Mouse (Mus musculus): ENCODE results near the gene Tom1l2.

Gene Tom1l2

DNA sequence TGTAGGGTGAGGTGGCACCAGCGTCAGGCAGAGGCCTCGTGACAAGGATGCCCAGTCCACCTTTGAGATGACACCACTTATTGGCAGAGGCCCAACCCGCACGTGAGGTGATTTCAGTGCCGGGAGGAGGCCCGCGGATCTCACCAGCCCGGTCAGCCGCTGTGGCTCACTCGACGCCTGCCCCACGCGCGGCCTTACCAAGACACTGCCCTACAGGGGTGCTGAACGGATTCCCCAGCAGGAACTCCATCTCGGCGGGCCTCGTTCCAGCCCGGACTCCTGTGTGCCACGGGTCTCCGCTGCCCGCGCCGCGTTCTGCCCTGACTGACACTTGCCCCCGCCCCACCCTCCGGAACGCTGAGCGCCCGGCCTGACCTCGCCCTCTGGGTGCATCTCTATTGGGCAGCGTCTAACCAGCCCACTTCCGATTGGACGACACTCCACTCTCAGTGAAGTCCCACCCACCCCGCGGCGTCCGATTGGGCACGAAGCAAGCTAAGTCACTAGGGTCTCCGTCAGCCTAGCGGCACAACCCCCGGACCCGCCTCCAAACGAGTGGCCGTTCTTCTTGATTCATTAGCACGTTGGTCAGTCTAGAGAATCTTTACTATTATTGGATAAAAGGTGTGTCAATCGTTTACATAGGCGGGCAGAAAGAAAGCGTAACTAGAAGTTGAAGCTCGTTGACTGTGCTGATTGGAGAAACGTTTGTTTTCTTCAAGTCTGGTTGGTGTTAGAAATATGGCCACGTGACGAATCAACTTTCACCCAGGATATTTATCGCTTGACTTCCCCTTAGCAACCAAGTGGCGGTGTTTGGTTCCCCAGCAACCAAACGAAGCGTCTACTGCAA is at the start of gene Tom1l2, which contains the start of gene Drc3:
Gene Tom1l2 (minus strand): TSS at position 347 of the 853 bp plus-strand sequence.
Gene Drc3 (plus strand): TSS at position 771 of the 853 bp plus-strand sequence.
- peak; percentile 100 for DNase-seq (ENCODE audit: low read depth, low spot score)

GRCm38 (mm10) chr11:60397172-60397571 is 44.5 kb upstream of the Tom1l2 start:
- no peak for DNase-seq (ENCODE audit: low read depth, low spot score)

DNA sequence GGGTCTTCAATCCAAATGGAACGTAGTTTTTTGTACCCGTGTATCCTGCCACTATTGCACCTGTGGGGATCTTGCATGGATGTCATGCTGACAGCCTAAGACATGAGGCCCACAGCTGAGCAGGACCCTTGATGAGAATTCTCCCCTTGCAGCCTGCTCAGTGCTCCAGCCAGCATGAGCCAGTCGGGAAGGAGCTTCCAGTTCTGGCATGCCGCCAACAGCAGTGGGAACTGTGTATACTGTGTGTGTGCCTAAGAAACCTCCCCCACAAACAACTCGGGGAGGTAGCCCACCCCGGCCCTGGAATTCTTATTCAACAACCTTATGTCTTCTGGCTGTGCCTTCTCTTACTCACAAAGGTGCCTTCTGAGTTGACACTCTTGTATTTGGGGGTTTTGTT is 43.8 kb upstream of the Tom1l2 start:
- no peak for DNase-seq (ENCODE audit: low read depth, low spot score)

DNA sequence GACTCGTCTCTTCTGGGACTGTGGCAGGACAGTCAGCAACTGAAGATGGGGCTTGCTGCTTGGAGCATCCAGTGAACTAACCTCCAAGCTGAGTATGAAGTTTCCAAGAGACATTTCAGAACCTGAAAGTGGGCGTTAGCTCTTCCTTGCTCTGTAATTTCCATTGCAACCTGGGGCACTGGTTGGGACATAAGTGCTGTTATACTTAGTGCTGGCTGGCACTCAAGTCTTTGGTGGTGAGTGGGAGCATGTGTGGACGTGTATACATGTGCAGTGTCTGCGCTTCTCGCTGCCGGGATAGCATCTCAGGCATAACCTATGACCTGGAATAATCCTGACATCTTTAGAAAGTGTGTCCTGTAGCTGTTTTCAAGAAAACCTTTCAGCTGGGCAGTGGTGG is 38.6 kb upstream of the Tom1l2 start:
- no peak for DNase-seq (ENCODE audit: low read depth, low spot score)

DNA sequence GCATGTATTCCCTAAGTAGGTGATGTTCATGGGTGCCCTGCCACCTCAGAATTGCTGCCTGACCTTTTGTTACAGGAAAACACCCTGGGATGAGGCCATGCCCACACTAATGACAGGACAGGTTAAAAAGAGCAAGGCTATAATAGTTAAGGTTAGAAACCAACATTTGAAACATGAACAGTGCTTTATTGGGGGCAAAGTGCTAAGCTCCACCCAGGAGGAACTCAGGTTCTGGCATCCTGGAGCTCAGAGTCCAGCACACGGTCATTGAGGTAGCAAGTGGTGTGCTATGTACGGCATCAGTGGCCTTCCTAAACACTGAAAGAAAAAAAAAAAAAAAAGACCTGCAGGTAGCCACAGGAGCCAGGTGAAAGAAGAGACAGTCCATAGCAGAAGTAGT is 35.2 kb upstream of the Tom1l2 start:
- no peak for DNase-seq (ENCODE audit: low read depth, low spot score)

GRCm38 (mm10) chr11:60385946-60386345 is 33.2 kb upstream of the Tom1l2 start:
- no peak for DNase-seq (ENCODE audit: low read depth, low spot score)

DNA sequence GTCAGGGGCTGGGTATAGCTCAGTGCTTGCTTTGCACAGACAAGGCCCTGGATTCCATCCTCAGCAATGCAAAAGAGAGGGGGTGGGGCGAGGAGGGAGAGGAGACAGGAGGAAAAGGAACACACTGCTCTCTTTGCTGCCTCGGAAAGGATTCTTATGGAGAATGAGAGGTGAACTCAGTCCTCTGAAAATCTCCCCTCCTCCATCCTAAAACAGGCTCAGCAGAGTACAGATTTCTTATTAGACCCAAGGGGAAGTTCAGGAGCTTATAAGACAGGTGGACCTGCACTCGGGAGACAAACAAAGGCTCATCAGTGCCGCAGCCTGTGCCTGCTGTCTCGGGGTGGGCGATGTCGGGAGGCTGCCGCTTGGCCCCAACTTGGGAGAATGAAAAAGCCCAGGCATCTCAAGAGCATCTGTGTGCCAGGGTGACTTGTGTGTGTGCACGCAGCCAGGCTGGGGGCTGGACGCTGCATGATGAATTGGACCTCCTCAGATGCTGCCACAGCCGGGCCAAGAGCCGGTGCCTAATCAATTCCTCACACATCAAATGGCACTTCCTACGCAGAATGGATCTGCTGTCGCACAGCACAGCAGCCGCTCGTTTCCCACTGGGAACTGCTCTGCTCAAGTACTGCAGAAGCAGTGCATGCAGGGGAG is 32.2 kb upstream of the Tom1l2 start:
- DNase-seq (ENCODE audit: low read depth, low spot score): peak; percentile 40

DNA sequence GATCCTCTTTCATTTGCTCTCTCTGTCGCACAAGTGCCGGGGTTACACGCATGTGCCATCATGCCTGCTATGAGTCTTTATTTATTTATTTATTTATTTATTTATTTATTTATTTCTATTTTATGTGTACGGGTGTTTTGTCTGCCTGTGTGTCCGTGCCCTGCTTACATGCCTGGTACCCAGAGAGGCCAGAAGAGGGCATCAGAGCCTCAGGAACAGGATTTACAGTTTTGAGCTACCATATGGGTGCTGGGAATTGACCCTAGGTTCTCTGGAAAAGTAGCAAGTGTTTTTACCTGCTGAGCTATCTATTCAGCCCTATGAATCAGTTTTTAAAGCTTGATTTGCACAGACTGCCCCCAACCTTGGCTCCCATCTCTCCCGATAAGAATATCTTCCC is 30.8 kb upstream of the Tom1l2 start:
- no peak for DNase-seq (ENCODE audit: low read depth, low spot score)

- DNase-seq (ENCODE audit: low read depth, low spot score): no peak
Observed at GRCm38 (mm10) chr11:60374481-60374880, 21.8 kb upstream of the Tom1l2 start.

DNA sequence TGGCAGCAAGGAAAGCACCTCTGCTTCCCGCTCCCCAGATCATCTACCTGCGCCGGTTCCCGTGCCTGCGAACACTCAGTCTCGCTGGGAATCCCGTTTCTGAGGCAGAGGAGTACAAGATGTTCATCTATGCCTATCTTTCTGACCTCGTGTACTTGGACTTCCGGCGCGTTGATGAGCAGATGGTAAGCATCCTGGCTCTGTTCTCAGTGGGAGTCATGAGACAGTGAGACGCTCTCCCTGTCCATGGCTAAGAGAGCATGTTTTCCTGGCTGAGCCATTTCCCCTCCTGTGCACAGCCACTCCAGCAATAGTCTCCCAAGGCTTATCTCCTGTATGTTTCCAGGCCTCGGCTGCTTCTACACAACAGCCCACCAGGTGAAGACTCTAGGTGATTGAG is 17.7 kb upstream of the Tom1l2 start:
- no peak for DNase-seq (ENCODE audit: low read depth, low spot score)

DNA sequence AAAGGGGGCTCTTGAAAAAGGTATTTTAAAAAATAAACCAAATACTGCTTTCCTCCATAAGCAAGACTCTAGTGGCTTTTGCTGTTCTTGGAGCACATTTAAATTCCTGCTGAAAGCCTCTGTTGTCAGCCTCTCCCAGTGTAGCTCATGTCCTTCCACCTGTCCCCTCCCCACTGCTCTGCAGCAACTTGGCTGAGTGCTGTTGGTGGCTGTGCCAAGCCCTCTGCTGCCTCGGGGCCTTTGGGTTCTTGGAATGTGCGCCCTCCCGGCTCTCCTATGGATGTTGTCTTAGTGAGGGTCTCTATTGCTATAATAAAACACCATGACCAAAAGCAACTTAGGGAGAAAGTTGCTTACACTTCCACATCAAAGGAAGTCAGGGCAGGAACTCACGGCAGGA is 16.7 kb upstream of the Tom1l2 start:
- no peak for DNase-seq (ENCODE audit: low read depth, low spot score)

GRCm38 (mm10) chr11:60368909-60369308 is 16.2 kb upstream of the Tom1l2 start:
- DNase-seq (ENCODE audit: low read depth, low spot score): no peak

- no peak for DNase-seq (ENCODE audit: low read depth, low spot score)
Observed at GRCm38 (mm10) chr11:60367256-60367655, 14.6 kb upstream of the Tom1l2 start.

GRCm38 (mm10) chr11:60366239-60367019 is 13.7 kb upstream of the Tom1l2 start:
- no peak for DNase-seq (ENCODE audit: low read depth, low spot score)

- DNase-seq (ENCODE audit: low read depth, low spot score): no peak
Observed at GRCm38 (mm10) chr11:60360631-60361201, 8.0 kb upstream of the Tom1l2 start.

DNA sequence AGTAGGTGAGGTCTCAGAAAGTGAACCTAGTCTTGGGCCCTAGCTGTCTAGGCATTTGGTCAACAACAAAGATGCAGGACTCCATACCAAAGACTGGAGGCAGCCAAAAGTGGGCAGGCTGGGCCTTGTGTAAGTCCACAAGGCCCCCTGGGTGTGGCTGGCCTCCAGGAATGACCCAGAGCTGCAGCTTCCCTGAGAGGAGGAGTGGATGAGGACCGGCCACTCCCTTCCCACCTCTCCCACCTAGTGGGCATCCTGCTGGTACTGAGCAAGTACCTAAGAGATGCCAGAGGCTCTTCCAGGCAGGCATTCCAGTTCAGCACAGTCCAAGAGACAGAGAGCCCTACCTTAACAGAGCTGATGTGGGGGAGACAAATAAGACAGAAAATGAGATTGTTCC is 7.2 kb upstream of the Tom1l2 start:
- DNase-seq (ENCODE audit: low read depth, low spot score): no peak

GRCm38 (mm10) chr11:60359138-60359537 is 6.4 kb upstream of the Tom1l2 start:
- no peak for DNase-seq (ENCODE audit: low read depth, low spot score)

DNA sequence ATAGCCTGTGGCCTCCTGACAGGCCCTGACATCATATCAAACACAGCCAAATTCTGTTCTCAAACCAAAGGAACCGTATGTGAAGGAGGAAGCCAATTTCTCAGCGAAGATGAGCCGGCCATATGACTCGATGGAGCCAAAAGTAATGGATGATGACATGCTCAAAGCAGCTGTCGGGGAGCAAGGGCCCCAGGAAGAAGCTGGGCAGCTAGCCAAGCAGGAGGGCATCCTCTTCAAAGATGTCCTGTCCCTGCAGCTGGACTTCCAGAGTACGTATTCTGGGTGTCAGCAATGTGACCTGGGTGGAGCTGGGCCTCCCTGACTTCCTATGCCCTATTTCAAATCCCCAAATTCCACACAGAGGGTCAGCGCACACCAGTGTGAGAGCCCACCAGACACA is 5.8 kb upstream of the Tom1l2 start:
- DNase-seq (ENCODE audit: low read depth, low spot score): no peak

DNA sequence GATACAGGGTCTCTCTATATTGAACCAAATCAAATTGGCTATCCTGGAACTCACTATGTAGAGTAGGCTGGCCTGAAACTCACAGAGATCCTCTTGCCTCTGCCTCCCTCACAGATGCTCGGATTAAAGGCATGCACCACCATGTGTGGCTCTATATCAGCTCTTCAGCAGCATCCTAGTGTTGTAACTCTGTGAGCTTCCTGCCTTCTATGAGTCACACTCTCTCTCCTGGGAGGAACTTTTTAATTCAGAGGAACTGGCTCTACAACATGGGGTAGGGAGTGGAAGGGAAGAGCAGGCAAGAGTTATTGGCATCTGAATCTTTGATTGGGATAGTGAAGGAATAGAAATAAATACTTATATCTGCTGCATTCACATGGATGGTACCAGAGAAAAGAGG is 4.4 kb upstream of the Tom1l2 start:
- no peak for DNase-seq (ENCODE audit: low read depth, low spot score)

GRCm38 (mm10) chr11:60355952-60356351 is 3.2 kb upstream of the Tom1l2 start:
- DNase-seq (ENCODE audit: low read depth, low spot score): no peak

DNA sequence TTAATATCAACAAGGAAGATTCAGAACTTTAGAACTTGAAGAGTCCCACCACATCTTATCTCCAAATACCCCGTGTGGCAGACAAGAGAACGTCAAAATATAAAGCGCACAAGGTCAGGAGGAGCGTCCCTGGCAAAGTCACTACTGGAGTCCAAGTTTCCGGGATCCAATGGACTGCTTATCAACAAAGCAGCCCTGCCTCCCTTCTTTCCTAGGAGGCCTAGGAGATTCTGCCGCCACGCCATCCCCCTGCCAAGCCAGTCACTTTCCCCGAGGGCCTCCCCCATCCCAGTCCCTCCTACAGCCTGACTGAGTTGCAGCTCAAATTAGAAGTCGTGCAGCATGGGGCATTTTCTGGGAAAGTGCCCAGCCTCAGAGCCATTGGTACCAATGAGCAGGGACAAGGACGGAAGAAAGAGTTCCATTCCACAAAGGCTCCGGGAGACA is 757 bp downstream of the Tom1l2 start:
- no peak for DNase-seq (ENCODE audit: low read depth, low spot score)

DNA sequence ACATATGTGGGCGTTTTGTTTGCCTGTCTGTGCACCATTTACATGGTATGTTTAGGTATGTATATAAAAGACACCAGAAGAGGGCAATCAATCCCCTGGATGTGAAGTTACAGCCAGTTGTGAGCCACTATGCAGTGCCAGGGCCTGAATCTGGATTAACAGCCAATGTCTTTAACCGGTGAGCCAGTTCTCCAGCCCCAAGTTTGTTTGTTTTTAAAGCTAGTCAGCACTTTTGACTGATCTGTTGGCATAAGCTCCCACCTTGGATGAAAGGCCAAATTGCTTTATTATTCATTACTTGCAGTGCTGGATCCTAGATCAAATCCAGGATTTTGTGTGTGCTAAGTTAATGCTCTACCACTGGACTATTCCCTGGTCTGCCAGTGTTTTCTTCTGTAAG is 1.3 kb downstream of the Tom1l2 start:
- DNase-seq (ENCODE audit: low read depth, low spot score): no peak
